Mouse (Mus musculus): ENCODE measurements around the gene Lmbr1l. TPM values are rescaled to one million over a fixed set of nuclear protein-coding genes. Genes with fewer than 3 reads are reported as not detected.
A peak's percentile ranks its signal among the peaks of the same experiment; 100 is the strongest.

The Lmbr1l gene
- polyA plus RNA-seq, 1 experiment, result 56.0 TPM

GRCm38 (mm10) chr15:98871916-98872888, 45.8 kb downstream of the Lmbr1l start:
- Histone ChIP-seq H3K4me3 (replicated peaks; ENCODE audit: extremely low read depth, low read depth, low read length) (peak overlapping the region; percentile 95), H3K4me1 (ENCODE audit: control insufficient read depth, insufficient read depth, low read length) (peaks cover 17% of the 10 kb centered on the region)
- WGBS, result 1% methylated on average over 49 of the region's 51 CpGs
- DNase-seq, result peak; percentile 95
- no peak for TF ChIP-seq CTCF (IDR thresholded peaks at IDR 0.05; ENCODE audit: insufficient read depth, low read length)
- TF ChIP-seq POLR2A (IDR thresholded peaks at IDR 0.05; ENCODE audit: borderline replicate concordance, extremely low read depth, low read depth, low read length), result peak; percentile 63; the same call in 1 of the 2 replicates

GRCm38 (mm10) chr15:98871070-98871915, 46.7 kb downstream of the Lmbr1l start, which contains the start of gene Kmt2d:
Kmt2d (minus strand) TSS chr15:98871204.
- Histone ChIP-seq H3K4me1 (ENCODE audit: control insufficient read depth, insufficient read depth, low read length) (peaks cover 20% of the 10 kb centered on the region), H3K4me3 (replicated peaks; ENCODE audit: extremely low read depth, low read depth, low read length) (peak within 1 kb of the TSS; percentile 95)
- WGBS, result 1% methylated on average over 93 of the region's 94 CpGs
- TF ChIP-seq POLR2A (IDR thresholded peaks at IDR 0.05; ENCODE audit: borderline replicate concordance, extremely low read depth, low read depth, low read length), result no peak
- TF ChIP-seq CTCF (IDR thresholded peaks at IDR 0.05; ENCODE audit: insufficient read depth, low read length), result no peak
- DNase-seq, result no peak

- TF ChIP-seq POLR2A (IDR thresholded peaks at IDR 0.05; ENCODE audit: borderline replicate concordance, extremely low read depth, low read depth, low read length) (no peak), CTCF (IDR thresholded peaks at IDR 0.05; ENCODE audit: insufficient read depth, low read length) (no peak)
- Histone ChIP-seq H3K4me3 (replicated peaks; ENCODE audit: extremely low read depth, low read depth, low read length) (peak overlapping the region; percentile 95), H3K4me1 (ENCODE audit: control insufficient read depth, insufficient read depth, low read length) (peaks cover 20% of the 10 kb centered on the region)
- WGBS, result under 1% methylated on average over 16 of the region's 16 CpGs
- peak; percentile 44 for DNase-seq
Measured at GRCm38 (mm10) chr15:98870179-98871069, 47.6 kb downstream of the Lmbr1l start.

GRCm38 (mm10) chr15:98869342-98870178, 48.5 kb downstream of the Lmbr1l start:
- TF ChIP-seq POLR2A (IDR thresholded peaks at IDR 0.05; ENCODE audit: borderline replicate concordance, extremely low read depth, low read depth, low read length) (no peak), CTCF (IDR thresholded peaks at IDR 0.05; ENCODE audit: insufficient read depth, low read length) (no peak)
- Histone ChIP-seq H3K4me3 (replicated peaks; ENCODE audit: extremely low read depth, low read depth, low read length) (peak overlapping the region; percentile 67), H3K4me1 (ENCODE audit: control insufficient read depth, insufficient read depth, low read length) (peaks cover 20% of the 10 kb centered on the region)
- peak; percentile 44 for DNase-seq
- 1% methylated on average over 8 of the region's 8 CpGs for WGBS

GRCm38 (mm10) chr15:98868346-98869063, 49.5 kb downstream of the Lmbr1l start:
- DNase-seq, result no peak
- Histone ChIP-seq H3K4me3 (replicated peaks; ENCODE audit: extremely low read depth, low read depth, low read length) (no peak overlapping the region), H3K4me1 (ENCODE audit: control insufficient read depth, insufficient read depth, low read length) (peaks cover 20% of the 10 kb centered on the region)
- TF ChIP-seq POLR2A (IDR thresholded peaks at IDR 0.05; ENCODE audit: borderline replicate concordance, extremely low read depth, low read depth, low read length) (no peak), CTCF (IDR thresholded peaks at IDR 0.05; ENCODE audit: insufficient read depth, low read length) (no peak)
- 23% methylated on average over 11 of the region's 11 CpGs for WGBS

- 7% methylated on average over 6 of the region's 6 CpGs for WGBS
- Histone ChIP-seq H3K4me1 (ENCODE audit: control insufficient read depth, insufficient read depth, low read length) (peaks cover 20% of the 10 kb centered on the region), H3K4me3 (replicated peaks; ENCODE audit: extremely low read depth, low read depth, low read length) (no peak overlapping the region)
- DNase-seq, result peak; percentile 55
- TF ChIP-seq CTCF (IDR thresholded peaks at IDR 0.05; ENCODE audit: insufficient read depth, low read length) (no peak), POLR2A (IDR thresholded peaks at IDR 0.05; ENCODE audit: borderline replicate concordance, extremely low read depth, low read depth, low read length) (no peak)
Measured at GRCm38 (mm10) chr15:98867321-98867720, 50.7 kb downstream of the Lmbr1l start.

GRCm38 (mm10) chr15:98866501-98866900, 51.5 kb downstream of the Lmbr1l start:
- WGBS, result 74% methylated on average over 5 of the region's 5 CpGs
- TF ChIP-seq CTCF (IDR thresholded peaks at IDR 0.05; ENCODE audit: insufficient read depth, low read length), result no peak
- no peak for TF ChIP-seq POLR2A (IDR thresholded peaks at IDR 0.05; ENCODE audit: borderline replicate concordance, extremely low read depth, low read depth, low read length)
- no peak for DNase-seq
- Histone ChIP-seq H3K4me3 (replicated peaks; ENCODE audit: extremely low read depth, low read depth, low read length) (no peak overlapping the region), H3K4me1 (ENCODE audit: control insufficient read depth, insufficient read depth, low read length) (peaks cover 20% of the 10 kb centered on the region)

Measured in lung, adult 2 months (tissue).